Mouse (Mus musculus): ENCODE measurements around the gene Prkcz.

The Prkcz gene

DNA sequence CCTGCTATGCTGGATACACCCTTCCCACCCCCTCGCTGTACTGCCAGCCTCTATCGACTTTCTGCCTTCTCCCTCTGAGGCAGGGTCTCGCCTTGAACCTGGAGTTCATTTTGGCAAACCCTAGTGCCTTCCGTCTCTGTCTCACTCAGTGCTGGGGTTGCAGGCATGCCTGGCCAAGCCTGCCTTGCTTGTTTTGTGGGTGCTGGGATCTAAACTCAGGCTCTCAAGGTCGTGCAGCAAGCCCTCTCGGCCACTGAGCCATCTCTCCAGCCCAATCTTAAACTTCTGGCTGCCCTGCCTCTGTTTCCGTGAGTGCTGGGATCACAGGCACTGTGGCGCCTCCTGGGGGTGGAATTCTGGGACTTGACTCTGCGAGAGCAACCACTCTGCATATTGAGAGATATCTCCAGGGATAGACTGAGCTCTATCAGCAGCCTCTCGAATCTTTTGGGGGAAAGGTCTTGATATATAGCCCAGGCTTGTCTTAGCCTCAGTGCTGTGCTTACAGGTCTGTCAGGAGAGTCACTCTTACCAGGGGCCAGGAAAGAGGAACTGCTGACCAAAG lies 66.1 kb downstream of the Prkcz start:
- in situ Hi-C loops (cut with MboI; ENCODE audit: low pct_unique_long_range_greater_than_20kb in 1 of 2, low sequenced_read_pairs in 2 of 2, unreplicated experiment in 1 of 2), result no loop called here

DNA sequence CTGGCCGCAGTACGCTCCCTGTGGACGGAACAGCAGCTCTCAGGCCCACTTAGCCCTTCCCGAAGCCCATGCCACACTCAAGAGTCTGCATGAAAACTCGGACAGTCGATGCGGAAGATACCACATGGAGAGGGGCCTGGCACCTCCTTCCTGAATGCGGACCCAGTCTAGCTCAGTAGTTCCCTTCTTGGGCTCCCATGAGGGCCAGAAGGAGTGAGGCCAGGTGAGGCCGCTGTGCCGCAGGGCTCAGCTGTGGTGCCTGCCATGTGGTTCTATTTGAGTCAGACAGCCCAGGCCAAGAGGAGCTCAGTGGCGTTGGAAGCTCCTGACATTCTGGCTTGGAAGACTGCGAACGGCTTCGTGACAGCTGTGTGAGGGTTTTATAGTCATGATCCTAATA lies 66.8 kb downstream of the Prkcz start:
- in situ Hi-C loops (cut with MboI; ENCODE audit: low pct_unique_long_range_greater_than_20kb in 1 of 2, low sequenced_read_pairs in 2 of 2, unreplicated experiment in 1 of 2), result no loop called here

DNA sequence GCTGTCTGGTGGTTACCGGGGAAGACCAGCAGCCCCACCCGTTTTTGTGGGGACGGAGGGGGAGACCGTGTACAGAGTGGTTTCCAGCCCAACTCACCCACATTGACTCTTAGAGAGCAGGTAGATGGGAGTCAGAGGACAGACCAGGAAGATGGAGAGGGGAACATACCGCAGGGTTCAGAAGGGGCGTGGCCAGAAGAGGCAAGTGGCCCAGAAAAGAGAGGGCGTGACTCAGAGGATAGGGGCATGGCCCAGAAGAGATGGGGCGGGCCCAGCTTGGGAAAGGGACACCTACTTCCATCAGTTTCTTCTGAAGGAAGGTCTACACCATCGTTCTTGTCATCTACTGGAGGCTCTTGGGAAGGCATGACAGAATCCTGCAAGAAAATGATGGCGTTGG lies 68.3 kb downstream of the Prkcz start:
- in situ Hi-C loops (cut with MboI; ENCODE audit: low pct_unique_long_range_greater_than_20kb in 1 of 2, low sequenced_read_pairs in 2 of 2, unreplicated experiment in 1 of 2), result no loop called here

DNA sequence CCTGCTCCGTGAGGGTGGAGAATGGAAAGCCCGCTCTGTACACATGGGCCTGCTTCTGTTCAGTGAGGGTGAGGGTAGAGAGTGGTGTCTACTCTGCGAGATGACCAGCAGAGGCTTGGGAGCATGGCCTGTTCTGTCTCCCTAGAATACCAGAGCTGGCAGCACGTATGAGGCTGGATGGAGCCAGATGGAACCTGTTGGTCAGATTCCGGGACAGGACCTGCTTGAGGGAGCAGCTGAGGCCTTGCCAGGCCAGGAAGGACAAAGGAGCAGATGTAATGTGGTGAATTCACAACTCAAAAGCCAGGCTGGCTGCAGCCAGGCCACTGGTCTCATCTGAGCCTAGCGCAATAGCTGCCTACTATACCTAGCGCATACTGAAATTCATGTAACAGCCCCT lies 71.1 kb downstream of the Prkcz start:
- in situ Hi-C loops (cut with MboI; ENCODE audit: low pct_unique_long_range_greater_than_20kb in 1 of 2, low sequenced_read_pairs in 2 of 2, unreplicated experiment in 1 of 2), result no loop called here

DNA sequence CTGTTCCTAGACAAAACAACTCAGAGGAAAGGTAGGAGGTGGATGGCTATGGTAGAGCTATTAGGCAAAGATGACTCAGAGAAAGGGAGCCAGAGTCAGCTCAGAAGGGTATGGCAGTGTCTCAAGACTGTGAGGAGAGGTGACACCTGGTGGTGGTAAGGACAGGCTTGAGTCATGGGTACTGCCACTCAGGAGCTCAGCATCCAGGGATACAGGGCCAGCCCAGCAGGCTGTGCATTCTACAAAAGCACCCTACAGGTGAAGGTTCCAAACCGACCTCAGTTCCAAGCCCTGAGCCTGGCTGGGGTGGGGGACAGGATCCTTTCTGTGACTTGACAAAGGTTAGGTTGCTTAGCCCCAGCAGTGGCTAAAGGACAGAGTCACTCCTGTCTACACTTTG lies 72.6 kb downstream of the Prkcz start:
- in situ Hi-C loops (cut with MboI; ENCODE audit: low pct_unique_long_range_greater_than_20kb in 1 of 2, low sequenced_read_pairs in 2 of 2, unreplicated experiment in 1 of 2), result no loop called here

DNA sequence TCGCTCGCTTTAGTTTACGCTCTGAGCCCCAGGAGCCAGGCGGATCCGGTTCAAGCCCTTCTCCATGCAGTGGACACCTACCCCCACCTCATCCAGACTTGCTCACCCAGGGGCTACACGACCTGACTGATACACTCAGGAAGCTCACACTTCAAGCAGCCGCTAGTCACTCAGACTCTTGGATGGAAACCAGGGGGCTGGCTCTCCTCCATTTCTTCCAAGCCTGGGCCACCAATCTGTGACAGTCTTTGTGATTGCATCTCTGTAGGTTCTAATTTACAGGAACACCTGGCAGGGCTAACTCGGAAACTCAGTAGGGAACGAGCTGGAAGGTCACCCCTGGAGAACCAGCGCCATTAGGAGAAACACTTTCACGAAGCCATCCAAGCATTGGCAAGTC lies 73.4 kb downstream of the Prkcz start:
- in situ Hi-C loops (cut with MboI; ENCODE audit: low pct_unique_long_range_greater_than_20kb in 1 of 2, low sequenced_read_pairs in 2 of 2, unreplicated experiment in 1 of 2), result no loop called here

DNA sequence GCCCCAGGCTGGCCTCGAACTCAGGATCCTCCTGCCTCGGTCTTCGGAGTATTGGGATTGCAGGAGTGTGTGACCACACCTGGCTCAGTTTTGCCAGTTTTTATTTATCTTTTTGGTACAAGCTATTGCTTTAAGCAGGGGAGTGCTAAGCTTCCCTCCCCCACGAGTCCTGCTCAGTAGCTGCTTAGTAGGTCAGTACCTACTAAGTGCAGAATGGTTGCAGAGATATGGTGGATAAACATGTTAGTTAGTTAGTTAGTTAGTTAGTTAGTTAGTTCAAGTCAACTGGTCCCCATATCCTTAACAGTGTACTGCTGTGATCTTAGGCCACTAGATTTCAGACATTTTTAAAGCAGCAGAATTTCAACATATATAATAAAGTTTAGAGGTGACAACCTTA lies 75.1 kb downstream of the Prkcz start:
- in situ Hi-C loops (cut with MboI; ENCODE audit: low pct_unique_long_range_greater_than_20kb in 1 of 2, low sequenced_read_pairs in 2 of 2, unreplicated experiment in 1 of 2), result no loop called here

DNA sequence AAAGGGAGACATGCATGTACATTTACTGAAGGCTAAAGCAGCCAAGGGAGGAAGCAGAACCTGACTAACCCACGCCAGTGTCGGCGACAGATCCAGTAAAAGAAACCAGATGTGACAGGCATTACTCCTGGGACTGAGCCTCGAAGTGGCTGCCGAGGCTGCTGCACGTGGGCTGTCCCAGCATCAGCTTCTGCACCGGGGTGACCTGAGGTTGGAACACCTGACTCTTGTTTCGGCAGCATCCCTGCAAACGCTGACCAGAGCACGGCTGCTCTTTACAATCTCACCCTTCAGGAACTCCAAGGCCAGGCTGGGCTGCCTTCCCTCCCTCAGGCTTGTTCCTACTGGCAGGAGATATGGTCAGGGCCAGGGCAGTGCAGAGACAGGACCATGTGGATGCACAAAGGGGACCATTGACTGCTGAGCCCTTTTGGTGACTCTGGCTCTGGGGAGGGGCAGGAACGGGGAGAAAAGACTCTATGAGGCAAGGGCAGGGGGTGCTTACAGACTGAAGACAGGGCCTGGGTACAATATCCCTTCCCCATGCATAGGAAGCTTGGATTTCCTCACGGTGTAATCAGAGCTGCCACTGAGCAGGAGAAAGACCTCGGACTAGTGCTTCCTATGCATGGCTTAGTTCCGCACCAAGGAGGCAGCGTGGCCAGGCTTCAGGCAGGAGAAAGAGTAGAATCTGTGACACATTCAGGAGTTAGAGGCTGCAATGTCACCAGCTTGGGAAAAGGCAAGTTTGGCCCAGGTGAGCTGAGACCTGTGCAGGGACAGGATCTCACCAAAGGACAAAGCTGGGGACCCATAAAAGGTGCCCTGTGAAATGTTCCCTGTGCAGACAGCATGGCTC lies 76.4 kb downstream of the Prkcz start:
- in situ Hi-C loops (cut with MboI; ENCODE audit: low pct_unique_long_range_greater_than_20kb in 1 of 2, low sequenced_read_pairs in 2 of 2, unreplicated experiment in 1 of 2), result no loop called here

DNA sequence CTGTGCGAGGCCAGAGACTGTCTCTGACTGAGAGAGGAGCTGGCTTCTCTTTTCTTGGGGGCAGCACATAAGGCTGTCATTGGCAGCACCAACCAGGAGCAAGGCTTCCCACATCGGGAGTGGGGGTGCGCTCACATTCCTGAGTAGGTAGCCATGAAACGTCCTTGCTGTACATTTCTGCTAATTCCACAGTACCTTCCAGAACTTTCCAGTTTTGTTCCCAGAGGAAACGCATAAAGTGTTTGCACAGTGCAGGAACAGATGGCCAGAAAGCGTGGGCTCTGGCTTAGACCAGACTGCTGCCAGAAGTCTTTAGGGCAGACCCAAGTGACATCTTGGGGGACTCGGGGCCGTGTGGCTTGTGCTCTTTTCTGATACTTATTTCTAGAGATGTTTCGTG lies 77.6 kb downstream of the Prkcz start:
- in situ Hi-C loops (cut with MboI; ENCODE audit: low pct_unique_long_range_greater_than_20kb in 1 of 2, low sequenced_read_pairs in 2 of 2, unreplicated experiment in 1 of 2), result no loop called here

DNA sequence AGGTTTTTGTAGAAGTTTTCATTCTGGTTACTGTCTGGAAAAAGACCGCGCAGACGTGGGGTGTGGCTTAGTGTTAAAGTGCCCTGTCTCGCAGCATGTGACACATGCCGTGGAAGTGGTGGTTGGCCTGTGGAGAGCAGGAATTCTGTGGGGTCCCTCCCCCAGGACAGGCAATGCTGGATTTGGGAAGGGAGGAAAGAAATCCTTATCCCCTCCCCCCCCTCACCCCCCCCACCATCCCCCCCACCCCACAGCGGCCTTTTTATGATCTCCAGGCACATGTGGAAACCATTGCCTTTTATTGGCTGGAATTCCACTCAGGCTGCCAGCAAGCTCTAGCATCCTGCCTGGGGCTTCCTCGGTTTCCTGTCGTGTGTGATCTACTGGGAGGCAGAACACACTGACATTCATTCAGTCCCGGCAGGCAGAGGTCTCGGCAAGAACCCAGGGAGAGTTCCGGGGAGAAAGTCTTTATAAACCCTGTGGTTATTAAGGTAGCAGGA lies 78.1 kb downstream of the Prkcz start:
- in situ Hi-C loops (cut with MboI; ENCODE audit: low pct_unique_long_range_greater_than_20kb in 1 of 2, low sequenced_read_pairs in 2 of 2, unreplicated experiment in 1 of 2), result no loop called here

DNA sequence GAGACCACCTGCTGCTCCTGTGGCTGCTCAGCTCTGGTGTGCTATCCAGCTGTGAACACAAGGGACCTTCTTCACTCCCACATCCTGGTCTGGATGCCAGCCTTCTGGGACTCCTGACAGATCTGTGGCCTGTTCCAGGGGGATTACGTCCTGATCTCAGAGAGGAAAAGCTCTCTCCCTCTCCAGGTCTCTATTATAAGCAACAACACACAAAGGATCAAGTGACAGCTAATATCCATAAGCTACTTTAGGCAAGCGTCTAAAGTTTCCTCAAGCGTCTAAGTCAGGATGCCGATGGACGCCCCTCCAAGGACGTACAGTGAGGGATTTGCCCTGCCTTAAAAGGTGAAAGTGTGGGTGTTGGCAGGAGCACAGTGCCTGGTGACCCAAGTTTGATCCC lies 78.9 kb downstream of the Prkcz start:
- in situ Hi-C loops (cut with MboI; ENCODE audit: low pct_unique_long_range_greater_than_20kb in 1 of 2, low sequenced_read_pairs in 2 of 2, unreplicated experiment in 1 of 2), result no loop called here

DNA sequence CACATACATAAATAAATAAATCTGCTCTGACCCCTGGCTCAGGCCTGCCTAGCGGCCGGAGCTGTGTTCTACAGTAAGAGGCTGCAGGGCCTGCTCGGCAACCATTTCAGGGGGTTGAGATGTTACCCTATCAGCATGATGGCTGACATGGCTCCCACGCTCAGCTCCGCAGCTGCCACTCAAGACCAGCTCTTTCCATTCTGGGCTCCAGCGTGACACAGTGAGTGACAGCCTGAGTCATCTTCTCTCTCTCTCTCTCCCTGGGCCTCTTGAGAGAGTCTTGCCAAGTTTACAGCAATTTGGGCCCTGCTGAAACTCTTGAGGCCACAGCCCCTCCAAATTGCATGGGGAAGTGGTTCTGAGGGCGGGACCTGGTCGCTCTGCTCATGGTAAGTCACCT lies 79.5 kb downstream of the Prkcz start:
- in situ Hi-C loops (cut with MboI; ENCODE audit: low pct_unique_long_range_greater_than_20kb in 1 of 2, low sequenced_read_pairs in 2 of 2, unreplicated experiment in 1 of 2), result no loop called here

DNA sequence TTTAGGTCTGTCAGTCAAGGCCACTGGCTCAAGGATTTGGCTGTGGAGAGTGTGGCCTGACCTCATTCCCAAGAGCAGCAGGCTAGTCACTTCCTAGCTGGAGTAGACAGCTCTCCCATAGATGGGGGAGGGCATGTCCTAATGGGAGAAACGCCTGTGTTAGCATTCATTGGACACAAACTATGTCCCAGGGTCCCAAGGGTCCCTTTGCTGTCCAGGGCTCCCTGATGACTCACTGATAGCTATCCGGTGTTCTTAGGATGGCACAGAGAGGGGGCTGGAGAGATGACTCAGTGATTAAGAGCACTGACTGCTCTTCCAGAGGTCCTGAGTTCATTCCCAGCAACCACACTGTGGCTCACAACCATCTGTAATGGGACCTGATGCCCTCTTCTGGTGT lies 79.9 kb downstream of the Prkcz start:
- in situ Hi-C loops (cut with MboI; ENCODE audit: low pct_unique_long_range_greater_than_20kb in 1 of 2, low sequenced_read_pairs in 2 of 2, unreplicated experiment in 1 of 2), result no loop called here

DNA sequence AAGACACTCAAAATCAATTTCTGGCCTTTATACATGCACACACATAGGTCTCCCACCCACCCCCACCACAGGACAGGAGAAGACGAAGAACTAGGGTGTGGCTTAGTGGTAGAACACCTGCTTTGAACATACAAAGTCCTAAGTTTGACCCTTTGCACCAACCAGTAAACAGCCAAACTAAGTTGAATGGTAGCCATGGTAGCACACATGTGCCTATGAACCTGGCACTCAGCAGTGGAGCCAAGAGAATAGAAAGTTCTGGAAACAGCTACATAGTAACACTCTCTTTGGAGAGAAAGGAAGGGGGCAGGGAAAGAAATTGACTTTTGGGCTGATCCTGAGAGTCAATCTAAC lies 80.4 kb downstream of the Prkcz start:
- in situ Hi-C loops (cut with MboI; ENCODE audit: low pct_unique_long_range_greater_than_20kb in 1 of 2, low sequenced_read_pairs in 2 of 2, unreplicated experiment in 1 of 2), result no loop called here

DNA sequence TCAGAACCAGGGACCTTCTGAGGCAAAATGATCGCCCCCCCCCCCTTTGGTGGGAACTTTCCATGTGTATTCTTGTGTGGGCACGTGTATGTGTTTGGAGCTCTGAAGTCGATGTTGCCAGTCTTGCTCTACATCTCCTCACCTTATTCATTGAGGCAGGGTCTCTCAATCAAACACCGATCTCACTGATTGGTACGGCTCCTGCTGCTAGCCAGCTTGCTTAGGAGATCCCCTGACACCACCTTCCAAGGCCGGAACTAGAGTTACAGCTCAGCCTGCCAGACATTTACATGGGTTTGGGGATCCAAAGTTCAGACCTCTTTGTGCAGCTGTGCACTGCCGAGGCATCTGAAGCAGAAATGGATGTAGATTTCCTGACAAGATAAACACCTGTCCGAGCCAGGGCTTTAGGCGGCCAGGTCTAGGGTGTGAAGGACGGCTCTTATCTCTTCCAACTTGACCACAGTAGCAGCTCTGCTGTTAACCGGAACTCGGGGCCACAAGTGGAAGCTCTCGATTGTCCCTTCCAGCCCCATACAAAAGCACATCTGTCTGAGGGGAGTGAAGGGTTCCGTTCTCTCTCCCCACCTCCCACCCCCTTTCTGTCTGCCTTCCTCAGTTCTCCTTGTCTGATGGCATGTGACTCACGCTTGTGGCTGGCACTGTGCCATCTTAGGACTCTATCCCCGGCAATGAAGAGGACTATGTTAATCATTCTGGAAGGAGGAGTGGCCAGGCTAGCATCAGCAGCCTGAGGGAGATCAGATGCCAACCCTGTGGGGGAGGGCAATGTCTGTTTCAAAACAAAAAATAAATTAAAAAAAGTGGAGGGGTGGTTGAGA lies 81.0 kb downstream of the Prkcz start:
- in situ Hi-C loops (cut with MboI; ENCODE audit: low pct_unique_long_range_greater_than_20kb in 1 of 2, low sequenced_read_pairs in 2 of 2, unreplicated experiment in 1 of 2), result no loop called here

DNA sequence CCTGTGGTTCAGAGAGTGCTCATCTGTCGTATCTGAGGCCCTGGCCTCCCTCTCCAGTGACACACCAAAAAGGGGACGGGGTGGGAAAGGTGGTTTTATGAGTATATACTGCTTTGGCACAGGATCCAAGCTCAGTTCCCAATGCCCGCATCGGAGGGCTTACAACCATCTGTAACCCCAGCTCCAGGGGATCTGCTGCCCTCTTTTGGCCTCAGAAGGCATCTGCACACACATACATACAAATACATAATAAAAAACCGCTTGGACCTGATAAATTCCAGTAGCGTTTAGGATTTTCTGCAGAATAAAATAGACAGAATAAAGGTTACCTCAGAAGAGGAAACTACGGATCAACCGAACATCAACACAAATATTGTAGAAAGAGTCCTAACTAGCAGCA lies 82.1 kb downstream of the Prkcz start:
- in situ Hi-C loops (cut with MboI; ENCODE audit: low pct_unique_long_range_greater_than_20kb in 1 of 2, low sequenced_read_pairs in 2 of 2, unreplicated experiment in 1 of 2), result no loop called here

DNA sequence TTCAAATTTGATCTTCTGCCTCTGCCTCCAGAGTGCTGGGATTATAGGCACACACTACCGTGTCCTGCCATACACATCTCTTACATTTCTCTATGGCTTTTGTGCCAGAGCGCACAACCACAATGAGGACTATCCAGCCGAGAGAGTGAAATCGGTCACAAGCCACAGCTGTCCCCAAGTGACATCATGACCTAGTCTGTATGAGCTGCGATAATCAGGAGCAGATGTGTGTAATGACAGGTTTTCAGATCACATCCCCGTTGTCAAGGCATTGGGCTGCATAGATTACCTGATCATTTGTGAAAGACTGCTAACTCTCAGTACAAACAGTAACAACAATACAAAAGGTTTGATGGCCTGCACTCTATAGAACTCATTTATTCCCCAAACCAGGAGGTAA lies 83.2 kb downstream of the Prkcz start:
- in situ Hi-C loops (cut with MboI; ENCODE audit: low pct_unique_long_range_greater_than_20kb in 1 of 2, low sequenced_read_pairs in 2 of 2, unreplicated experiment in 1 of 2), result no loop called here

DNA sequence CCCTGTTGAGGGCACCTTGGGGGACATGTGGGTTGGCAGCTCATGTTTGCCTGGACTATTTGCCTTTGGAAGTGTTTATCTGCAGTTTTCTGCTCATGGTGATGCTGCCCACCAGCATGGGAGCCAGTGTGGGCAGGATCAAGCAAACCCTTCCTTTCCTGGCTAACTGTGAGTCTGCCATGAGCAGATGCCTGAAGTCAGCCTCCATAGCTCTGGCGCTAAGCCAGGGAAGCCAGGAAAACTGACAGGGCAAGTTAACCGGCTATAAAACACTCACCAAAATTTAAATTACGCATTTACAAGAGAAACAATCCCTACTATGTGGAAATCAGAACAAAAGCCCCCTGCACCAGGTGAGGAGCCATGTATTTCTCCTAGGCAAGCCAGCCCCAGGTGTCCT lies 86.3 kb downstream of the Prkcz start:
- in situ Hi-C loops (cut with MboI; ENCODE audit: low pct_unique_long_range_greater_than_20kb in 1 of 2, low sequenced_read_pairs in 2 of 2, unreplicated experiment in 1 of 2), result no loop called here

DNA sequence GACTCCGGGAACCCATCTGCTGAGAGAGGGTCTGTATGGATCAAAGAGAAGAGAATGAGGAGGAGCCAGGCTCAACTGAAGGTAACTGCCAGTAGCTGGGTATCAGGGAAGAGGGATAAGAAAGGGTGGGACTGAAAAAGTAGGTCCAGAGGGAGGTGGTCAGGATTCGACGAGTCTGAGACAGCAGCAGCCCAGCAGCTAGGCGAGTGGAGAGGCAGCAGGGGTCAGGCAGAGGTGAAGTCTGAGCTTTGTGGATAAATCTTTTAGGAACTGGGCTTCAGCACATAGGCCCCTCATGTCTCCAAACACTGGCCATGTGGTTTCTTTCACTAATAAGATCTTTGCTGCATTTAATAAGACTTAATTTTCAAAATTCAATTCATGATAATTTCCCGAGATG lies 86.7 kb downstream of the Prkcz start:
- in situ Hi-C loops (cut with MboI; ENCODE audit: low pct_unique_long_range_greater_than_20kb in 1 of 2, low sequenced_read_pairs in 2 of 2, unreplicated experiment in 1 of 2), result no loop called here
